Mouse (Mus musculus): ENCODE measurements at regions not wholly inside any gene's neighbourhood (a gene's known extent, or its start where the extent isn't known, plus 50 kb on each side); places are given as distances from the start of the nearest gene placed in this dataset.

DNA sequence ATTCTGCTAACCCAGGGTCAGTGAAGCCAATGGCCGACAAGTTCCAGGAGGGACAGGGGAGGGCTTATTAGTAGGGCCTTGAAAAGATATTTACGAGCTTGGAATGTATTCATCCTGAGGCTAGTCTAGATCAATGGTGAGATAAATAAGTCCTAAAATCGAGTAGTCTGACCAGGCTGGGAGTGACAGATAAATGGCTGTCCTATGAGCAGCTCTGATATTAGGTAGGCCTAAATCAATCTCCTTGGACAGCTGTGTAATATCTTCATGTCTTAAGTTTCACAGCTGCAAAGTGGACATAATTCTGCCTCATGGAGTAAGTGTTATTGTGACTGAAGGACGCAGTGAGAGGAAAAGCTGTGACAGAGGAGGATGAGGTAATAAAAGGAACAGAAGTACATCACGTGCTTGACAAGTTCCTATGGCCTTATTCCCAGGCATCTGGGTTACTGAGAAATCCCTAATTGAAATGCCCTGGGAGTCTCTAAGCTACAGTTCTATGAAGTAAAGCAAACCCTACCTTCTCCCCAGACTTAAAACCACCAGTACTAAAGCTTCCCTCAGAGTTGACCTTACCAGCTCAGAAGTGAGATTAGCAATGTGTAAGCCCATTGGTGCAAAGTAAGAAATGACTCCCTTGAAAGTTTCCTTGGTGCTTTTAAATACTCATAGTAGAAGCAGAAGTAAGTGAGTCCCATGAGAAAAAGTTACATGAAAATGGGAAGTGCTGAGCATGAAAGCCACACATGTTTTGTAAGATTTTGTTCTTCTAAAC, 123.3 kb upstream of the Itga4 start:
- no peak for ATAC-seq (ENCODE audit: insufficient number of reproducible peaks, low FRiP score, low TSS enrichment)

DNA sequence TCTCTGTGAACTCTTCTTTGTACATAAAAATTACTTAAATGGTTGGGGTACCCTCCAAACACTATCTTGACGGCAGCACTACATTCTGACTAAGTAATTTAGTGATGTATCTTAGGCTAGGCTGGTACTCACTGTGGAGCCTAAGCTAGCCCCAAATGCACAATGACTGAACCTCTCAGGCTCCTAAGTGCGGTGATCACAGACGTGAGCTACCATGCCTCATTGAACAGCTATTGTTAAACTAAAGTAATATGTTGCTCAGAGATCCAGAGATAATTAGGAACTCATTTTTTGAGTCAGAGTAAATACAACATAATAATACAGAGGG, 122.7 kb upstream of the Itga4 start:
- ATAC-seq (ENCODE audit: insufficient number of reproducible peaks, low FRiP score, low TSS enrichment), result no peak

DNA sequence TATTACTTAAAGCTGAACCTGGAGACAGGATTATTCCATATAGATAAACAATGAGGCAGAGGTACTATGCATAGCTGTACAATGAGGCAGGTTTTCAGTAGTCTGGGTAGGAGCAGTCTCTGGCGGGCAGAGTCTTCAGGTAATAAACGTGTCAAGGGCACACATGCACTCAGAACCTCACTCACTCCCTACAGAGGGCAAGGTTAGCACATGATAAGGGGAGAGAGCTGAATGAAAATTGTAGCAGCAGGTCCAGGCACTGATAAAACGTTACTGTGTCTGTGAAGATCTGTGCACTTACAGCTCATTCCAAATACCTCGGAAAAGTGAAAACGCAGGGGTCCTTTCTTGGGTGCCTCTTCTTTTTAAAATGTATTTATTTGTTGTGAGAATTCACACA, 120.9 kb upstream of the Itga4 start:
- no peak for ATAC-seq (ENCODE audit: insufficient number of reproducible peaks, low FRiP score, low TSS enrichment)

DNA sequence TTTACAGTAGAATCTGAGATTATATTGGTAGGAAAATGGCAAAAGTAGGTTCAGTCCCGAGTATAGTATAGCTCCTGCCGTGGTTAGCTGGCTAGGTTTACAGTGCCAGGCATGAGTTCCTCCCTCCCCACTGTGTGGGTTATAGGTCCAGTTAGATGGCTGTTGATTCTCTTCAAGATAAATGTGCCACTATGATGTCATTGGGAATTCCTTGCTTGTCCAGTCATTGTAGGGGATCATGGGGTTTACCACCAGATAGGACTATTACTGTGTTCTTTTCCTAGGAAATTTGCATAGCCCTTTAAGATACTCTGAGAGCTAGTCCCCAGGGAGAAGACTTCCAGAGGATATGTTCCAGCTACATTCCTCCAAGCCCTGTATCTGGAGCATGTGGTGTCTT, 119.2 kb upstream of the Itga4 start:
- no peak for ATAC-seq (ENCODE audit: insufficient number of reproducible peaks, low FRiP score, low TSS enrichment)

DNA sequence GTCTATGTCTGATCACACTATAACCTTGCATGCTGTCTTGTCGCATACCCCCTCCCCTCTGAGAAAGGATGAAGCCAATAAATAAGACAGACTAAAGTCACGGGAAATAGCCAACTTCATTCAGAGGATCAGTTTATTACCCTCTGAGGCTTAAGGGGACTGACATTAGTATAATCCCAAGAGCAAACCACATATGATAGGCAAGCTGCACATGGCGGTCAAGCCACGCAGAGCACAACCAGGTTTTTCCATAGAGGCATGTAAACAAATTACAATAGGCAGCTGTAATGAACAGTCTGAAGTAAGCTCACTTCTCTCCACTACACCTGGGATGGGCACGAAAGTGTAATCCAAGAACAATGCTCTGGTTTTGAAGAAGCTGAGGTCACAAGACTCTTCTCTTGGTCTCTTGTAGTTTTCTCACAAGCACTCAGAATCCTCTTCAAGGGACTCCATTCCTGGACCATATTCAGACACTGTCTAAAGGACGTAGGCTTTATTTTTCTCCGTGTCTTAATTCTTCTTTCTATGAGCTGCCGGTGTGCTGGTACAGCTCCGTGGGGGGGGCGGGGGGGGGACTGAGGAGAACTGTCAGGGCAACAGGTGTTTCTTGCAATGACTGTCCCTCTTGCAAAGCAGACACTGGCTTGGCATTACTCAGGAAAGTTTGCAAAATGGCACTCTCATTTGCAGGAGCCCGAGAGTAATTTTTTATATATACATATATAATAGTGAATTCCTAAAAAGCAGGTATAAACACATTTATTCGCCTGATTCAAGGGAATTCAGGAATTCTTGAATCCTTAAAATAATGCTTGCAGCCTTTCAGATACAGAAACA, 118.4 kb upstream of the Itga4 start:
- no peak for ATAC-seq (ENCODE audit: insufficient number of reproducible peaks, low FRiP score, low TSS enrichment)

DNA sequence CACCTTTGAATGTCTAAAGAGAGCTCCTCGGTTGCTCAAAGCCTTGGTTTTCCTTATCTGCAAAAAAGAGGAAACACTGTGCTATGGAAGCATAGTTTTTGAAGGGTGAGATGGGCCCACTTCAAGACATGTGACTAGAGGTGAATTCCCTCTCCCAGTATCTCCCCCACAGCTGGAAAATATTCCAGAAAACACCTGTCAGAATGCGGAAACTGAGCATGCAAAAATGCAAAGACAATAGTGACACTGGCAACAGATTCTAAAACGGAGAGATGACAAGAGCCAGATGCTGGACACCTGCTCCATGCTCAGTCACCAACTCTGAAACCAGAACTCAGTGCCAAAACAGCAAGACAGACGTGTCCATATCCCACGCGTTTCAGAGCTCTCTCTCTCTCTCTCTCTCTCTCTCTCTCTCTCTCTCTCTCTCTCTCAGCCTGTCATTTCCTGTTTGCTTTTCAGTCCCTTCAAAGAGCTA, 117.5 kb upstream of the Itga4 start:
- no peak for ATAC-seq (ENCODE audit: insufficient number of reproducible peaks, low FRiP score, low TSS enrichment)

DNA sequence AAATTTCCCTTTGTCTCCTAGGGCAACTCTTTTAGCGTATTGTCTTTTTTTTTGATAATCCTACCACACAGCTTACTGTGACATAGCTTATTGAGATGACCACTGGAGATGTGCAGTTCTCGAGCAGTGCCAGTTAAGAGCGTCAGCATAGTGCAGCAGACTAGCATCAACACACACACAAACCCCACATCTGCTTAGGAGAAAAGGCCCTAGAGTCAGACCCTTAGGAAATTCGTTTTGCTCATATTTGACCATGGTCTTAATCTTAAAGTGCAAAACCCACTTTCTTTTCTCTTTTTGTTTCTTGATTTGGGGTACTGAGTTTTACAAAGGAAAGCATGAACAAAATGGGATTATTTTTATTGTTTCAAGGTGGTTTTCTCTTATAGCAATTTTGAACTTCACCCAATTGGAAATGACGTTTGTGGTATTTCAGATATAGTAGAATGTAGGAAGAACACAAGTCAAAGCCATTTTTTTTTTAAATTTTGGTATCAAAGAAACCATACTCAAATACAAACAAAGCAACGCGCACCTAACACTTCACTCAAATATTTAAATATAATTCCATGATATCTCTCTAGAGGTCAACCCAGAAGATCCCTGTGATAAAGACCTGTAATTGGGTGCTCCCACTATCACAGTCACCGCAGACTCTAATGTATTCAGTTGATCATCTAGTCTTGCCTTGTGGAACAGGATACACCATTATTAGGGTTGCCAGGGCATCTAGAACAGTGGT, 116.7 kb upstream of the Itga4 start:
- no peak for ATAC-seq (ENCODE audit: insufficient number of reproducible peaks, low FRiP score, low TSS enrichment)

DNA sequence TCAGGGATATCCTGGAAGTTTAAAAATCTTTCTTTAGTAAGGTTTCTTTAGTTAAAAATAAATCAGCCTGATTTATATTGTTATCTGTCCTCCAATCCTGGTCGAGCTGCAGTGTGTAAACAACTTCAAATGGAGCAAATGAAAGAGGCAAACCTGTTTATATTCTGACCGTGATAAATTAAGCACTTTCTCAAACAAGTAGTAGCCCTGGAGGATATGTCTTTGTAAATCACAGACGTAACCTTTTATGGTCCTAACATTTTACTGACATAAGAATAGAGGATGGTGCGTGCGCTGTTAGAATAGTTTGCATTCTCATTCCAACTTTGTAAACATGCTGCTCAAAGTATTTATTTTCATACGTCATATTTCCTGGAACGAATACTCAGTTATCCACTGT, 113.3 kb upstream of the Itga4 start:
- ATAC-seq (ENCODE audit: insufficient number of reproducible peaks, low FRiP score, low TSS enrichment), result no peak

DNA sequence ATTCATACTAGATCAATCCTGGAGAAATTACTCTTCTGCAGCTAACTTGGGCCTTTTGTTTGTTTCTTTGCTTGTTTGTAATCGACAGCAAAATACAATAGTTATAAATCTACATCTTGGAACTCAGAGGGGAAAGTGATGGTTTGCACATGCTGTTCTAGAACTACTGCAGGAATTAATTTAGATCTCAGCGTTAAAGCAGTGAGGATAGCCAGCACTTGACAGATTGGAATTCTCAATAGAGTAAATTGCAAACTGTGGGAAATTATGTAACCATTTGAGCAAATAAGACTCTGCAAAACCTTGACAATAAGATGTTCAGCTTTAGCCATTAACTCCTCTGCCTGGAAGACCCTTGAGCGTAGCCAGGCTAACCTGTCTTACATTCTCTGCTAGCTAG, 112.0 kb upstream of the Itga4 start:
- ATAC-seq (ENCODE audit: insufficient number of reproducible peaks, low FRiP score, low TSS enrichment), result no peak

DNA sequence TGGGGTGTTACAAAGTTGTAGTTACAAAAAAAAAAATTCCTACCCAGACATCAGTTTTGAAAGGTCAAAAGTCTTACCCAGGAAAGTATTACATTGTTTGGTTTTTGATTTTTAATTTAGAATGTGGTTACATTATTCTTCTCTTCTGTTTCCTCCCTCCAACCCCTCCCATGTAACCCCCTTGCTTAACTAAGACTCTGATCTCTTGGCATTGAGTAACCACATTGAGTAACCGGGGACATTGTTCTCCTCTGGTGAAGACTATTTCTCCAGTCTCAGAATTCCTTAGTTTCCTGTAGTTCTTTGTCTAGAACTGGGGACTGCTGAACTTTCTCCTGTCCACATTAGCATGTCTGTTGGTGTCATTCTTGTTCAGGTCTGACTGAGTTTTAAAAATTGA, 109.3 kb upstream of the Itga4 start:
- no peak for ATAC-seq (ENCODE audit: insufficient number of reproducible peaks, low FRiP score, low TSS enrichment)

DNA sequence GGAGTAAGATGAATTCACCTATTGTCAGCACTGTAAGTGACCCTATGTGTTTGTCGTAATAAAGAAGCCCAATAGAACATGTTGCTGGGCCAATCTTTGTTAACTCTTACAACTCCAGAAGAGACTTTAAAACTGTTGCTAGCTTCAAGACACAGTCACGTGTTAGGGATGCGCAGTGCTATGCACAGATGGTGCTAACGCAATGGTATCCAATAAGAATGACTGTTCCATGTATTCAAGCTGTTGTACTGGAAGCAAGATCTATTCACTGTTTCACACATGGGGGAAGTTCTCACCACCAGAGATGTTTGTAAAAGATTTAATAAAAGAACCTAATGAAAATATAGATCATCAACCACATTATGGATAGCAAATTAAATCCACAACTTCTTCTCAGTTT, 108.7 kb upstream of the Itga4 start:
- no peak for ATAC-seq (ENCODE audit: insufficient number of reproducible peaks, low FRiP score, low TSS enrichment)

DNA sequence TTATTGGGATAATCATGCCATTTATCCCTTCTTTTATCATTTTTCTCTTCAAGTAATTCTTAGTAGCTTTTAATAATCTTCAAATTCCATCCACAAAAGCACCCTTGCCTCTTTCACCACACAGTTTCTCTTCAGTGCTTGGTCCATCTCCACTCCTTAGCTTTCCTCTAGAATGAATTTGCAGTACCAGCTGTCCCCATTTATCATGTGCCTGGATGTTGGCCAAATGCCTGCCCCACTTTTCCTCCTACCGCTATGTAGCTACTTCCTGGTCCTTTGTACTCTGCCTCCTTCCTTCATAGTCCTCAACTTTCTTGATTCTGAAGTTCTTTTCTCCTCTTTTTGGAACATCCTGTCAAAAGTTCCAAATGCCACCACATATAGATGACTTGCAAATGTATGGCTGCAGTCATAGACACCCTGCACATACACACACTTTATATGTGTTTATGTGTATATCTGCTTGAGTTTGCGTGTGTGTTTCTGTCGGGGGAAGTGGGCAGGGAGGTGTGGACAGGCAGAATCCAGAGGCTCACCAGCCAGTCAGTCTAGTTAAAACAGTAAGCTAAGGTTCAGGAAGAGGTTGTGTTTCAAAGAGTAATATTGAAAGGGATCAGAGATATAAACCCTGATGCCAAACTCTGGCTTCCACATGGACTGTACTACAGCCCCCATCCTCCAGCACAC, 106.1 kb upstream of the Itga4 start:
- no peak for ATAC-seq (ENCODE audit: insufficient number of reproducible peaks, low FRiP score, low TSS enrichment)

DNA sequence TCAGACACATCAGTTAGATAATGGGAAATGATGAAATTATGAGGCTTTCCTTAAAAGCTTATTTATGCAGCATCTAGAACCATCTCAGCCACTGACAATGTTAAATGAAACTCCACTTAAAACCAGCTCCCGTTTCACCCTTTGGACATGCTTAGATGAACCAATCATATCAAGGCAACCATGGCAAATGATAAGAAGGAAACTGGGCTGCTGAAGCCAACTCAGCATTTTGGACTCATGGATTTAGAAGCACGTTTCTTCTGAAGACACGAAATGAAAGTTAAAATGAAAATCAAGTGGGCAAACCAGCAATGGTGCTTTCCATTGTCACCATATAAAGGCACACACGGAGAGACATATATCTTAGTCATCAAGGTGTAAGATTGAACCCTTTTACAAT, 103.6 kb upstream of the Itga4 start:
- ATAC-seq (ENCODE audit: insufficient number of reproducible peaks, low FRiP score, low TSS enrichment), result no peak

DNA sequence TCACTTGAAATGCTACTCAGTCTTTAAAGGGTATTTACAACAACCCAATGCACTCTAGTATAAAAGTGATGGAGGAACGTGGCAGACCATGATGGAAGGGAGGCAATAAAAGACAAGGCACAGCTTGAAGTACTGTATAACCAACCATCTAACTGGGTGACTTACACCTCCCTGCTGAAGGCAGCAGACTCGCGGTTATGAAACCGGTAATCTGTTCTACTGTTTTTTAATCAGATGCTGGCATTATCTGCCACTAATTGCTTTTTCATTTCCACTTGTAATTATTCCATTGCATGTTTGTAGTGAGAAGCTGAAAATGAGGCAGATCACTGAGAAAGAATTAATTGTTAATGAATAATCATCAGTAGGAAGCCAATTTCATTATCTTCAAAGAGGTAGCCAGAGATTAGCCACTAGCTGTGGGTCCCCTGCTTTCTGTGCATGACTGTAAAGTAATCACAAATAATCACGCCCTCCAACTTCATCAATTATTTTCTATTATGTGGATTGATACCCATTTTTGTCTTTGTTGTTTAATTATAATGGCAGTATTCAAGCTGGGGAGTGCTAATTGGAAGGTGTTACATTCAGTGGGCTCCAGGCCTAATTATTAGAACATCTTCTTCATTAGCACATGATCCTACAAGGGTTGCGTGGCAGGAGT, 103.1 kb upstream of the Itga4 start:
- ATAC-seq (ENCODE audit: insufficient number of reproducible peaks, low FRiP score, low TSS enrichment), result no peak

DNA sequence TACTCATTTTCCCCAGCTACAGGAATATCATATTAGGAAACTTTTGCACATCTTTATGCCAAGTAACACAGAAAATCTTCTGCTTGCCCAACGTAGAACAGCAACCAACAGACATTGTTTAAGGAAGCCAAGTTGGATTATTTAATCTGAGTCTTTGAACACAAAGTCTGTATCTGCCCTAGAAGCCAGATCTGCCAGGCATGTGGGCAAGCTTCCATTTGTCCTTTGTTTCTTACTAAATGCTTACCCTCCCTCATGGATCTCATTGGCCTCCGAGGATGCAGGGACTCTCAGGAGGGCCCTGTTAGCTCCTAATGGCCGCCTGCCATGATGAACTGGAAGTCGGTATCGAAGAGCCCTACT, 102.5 kb upstream of the Itga4 start:
- ATAC-seq (ENCODE audit: insufficient number of reproducible peaks, low FRiP score, low TSS enrichment), result no peak

DNA sequence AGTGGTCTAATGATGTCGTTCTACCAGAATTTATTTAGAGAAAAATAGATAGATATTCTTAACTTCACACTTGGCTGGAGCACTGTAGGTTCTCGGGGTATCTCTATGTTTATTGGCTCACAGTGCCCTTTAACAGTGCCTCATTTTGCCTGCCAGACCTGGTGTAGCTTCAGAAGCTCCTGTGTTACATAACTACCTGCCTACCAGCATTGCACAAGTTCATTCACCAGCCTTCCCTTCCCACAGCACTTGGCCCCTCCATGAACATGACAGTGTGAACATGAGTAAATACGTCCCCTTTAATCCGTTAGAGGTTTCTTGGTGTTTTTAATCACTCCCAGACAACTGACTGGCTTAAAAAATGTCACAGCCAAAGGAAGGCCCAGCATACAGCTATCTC, 102.2 kb upstream of the Itga4 start:
- no peak for ATAC-seq (ENCODE audit: insufficient number of reproducible peaks, low FRiP score, low TSS enrichment)

DNA sequence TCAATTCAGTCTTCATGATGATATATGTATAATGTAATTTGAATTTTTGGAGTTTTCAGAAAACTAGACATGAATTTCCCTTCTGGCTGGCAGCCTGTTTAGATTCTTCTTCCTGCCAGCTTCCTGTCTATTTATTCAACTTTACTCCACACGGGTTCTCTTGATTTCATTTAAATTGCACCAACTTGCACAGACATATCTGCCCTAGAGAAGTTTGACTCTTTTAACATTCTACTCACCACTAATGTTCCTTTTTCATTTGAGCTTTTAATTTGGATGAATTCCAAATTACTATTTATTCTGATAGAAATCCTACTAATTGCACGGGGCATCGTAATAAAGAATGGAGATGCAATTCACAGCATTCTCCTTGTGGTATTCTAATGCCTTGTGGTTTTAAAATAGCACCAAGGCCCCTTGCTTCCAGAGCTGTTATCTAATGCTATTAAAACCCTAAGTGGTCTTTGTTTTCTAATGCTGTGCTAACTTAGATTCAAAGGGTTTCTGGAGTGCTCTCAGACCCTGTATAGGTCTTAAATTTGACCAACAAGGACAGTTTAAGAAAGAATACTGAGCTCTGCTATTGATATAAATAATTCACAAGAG, 96.7 kb upstream of the Itga4 start:
- ATAC-seq (ENCODE audit: insufficient number of reproducible peaks, low FRiP score, low TSS enrichment), result no peak

DNA sequence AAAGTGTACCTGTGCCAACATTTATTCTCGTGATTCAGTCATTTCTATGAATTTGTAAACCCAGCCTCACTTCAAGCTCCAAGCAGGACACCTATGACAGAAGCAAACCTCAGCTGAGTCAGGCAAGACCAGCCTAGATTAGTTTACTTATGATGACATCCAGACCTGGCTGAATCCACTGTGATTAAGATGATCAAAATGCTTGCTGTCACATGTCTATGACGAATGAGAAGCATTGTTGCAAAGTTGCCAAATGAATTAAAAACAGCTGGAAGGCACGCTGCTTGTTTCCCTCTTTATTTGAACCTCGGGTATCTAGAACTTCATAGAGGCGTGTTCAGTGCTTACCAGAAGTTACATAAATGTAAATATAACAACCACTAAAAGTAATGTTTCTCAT, 95.9 kb upstream of the Itga4 start:
- no peak for ATAC-seq (ENCODE audit: insufficient number of reproducible peaks, low FRiP score, low TSS enrichment)

DNA sequence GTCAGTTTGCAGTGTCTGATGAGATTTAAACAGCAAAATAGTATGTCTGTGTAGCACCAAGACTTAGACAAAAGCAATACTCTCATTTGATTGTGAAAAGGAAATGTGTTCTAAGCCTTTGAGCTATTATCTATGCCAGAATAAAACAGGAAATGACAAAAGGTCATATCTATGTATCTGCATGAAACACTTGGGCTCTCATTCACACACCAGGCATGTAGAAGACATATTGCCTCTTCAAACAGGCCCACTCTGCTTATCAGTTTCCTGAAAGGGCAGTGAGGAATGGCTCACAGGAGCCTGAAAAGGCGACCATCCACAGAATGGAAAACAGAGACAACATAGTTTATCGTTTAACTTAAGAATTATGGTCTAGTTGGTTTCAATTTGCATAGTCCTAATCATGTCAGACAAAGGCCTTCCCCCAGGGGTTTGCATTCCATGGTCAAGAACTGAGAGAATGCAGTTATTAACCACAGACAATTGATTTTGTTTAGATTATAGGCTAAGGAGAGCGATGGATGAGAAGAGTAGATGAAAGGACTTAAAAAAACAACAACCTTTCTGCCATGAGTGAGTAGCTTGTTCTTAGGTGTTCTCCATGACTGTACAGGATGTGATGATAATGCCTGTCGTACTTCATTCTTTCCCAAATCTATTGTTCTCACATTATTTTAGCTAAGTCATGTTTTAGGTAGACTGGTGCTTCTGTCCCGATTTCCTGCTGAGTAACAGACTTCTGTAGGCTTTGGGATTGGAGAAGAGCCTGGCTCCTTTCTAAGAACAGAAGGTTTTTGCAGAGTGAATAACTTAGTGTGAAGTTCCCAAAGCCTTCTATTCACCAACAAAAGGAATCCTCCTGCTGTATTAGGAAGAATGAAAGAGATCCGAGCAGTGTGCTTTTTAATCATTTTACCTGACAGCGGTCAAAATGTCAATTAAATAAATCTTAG, 82.0 kb upstream of the Itga4 start:
- ATAC-seq (ENCODE audit: insufficient number of reproducible peaks, low FRiP score, low TSS enrichment), result no peak

Measured in cerebellum, adult (tissue).